Mouse (Mus musculus): ENCODE results near the gene Gid8. TPM values are rescaled to one million over a fixed set of nuclear protein-coding genes. Genes with fewer than 3 reads are reported as not detected.

The Gid8 gene
- 19.9 and 28.2 TPM in 2 replicates for polyA plus RNA-seq (2012; rRNA removed)

GRCm38 (mm10) chr2:180709923-180710272 lies at the start of gene Gid8, which contains the start of gene Dido1:
Gene Gid8 (plus strand): TSS chr2:180710117.
Gene Dido1 (minus strand): TSS chr2:180709999.

DNA sequence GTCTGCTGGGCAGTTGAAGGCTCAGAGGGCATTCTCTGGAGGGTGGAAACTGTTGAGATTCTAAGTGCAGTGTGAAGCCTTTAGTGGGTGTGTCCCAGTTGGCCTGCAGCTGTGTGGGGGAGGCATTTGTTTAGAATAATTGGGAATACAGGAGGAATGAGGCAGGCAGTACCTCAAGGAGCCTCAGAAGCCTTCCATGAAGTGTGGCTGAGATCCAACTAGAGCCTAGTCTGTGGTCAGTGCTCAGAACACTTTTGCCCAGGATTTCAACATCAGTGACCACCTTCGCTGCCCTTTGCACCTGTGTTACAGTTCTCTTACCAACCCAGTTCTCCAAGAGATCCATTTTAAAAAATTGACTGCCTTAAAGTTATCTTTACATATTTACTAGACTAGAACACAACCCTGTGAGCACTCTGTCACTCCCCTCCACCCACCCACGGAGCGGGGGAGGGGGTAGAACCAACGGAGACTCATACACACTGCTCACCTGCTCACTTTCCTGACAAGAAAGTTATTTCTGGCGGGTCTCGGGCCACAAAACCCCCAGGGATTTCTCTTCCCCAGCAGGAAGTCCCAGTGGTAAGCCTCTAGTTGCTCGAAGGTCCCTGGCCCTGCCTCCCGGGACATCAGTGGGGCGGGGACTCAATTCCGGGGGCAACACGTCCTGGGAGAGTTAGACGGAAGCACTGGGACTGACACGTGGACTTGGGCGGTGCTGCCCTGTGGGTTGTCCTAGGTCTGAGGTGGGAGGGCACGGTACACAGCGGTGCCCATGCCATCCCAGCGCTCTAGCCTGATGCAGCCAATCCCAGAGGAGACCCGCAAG lies 14.9 kb downstream of the Gid8 start, which contains the start of gene Slc17a9:
Slc17a9 (plus strand) TSS at position 679 of the 829 bp plus-strand sequence.

Other genes with a start within 250 kb of the Gid8 start
- gene Ntsr1, start 210.1 kb upstream of the Gid8 start, polyA plus RNA-seq (2012; rRNA removed), result 0.03 and 0.09 TPM in 2 replicates
- gene Mrgbp, start 128.8 kb upstream of the Gid8 start, polyA plus RNA-seq (2012; rRNA removed), result 35.3 and 37.1 TPM in 2 replicates
- 62.8 and 70.1 TPM in 2 replicates for gene Ogfr, start 120.9 kb upstream of the Gid8 start, polyA plus RNA-seq (2012; rRNA removed)
- gene Col9a3, start 112.3 kb upstream of the Gid8 start, polyA plus RNA-seq (2012; rRNA removed), result 2.4 and 3.8 TPM in 2 replicates
- 0.25 and 0.61 TPM in 2 replicates for gene Tcfl5, start 67.4 kb upstream of the Gid8 start, polyA plus RNA-seq (2012; rRNA removed)
- 10.5 and 11.6 TPM in 2 replicates for gene Dido1, start 118 bp upstream of the Gid8 start, polyA plus RNA-seq (2012; rRNA removed)
- 10.0 and 10.6 TPM in 2 replicates for gene Slc17a9, start 15.1 kb downstream of the Gid8 start, polyA plus RNA-seq (2012; rRNA removed)
- not detected in 2 replicates for gene Bhlhe23, start 66.8 kb downstream of the Gid8 start, polyA plus RNA-seq (2012; rRNA removed)
- 24.1 and 40.5 TPM in 2 replicates for gene Ythdf1, start 210.8 kb downstream of the Gid8 start, polyA plus RNA-seq (2012; rRNA removed)
- not detected in 2 replicates for gene Birc7, start 218.9 kb downstream of the Gid8 start, polyA plus RNA-seq (2012; rRNA removed)
- gene Nkain4, start 244.6 kb downstream of the Gid8 start, polyA plus RNA-seq (2012; rRNA removed), result 22.7 and 25.8 TPM in 2 replicates

All from ovary, adult 2 months (tissue).